Comparison of ENCODE assay signal across 8 mouse cellular contexts in the genomic region with DNA sequence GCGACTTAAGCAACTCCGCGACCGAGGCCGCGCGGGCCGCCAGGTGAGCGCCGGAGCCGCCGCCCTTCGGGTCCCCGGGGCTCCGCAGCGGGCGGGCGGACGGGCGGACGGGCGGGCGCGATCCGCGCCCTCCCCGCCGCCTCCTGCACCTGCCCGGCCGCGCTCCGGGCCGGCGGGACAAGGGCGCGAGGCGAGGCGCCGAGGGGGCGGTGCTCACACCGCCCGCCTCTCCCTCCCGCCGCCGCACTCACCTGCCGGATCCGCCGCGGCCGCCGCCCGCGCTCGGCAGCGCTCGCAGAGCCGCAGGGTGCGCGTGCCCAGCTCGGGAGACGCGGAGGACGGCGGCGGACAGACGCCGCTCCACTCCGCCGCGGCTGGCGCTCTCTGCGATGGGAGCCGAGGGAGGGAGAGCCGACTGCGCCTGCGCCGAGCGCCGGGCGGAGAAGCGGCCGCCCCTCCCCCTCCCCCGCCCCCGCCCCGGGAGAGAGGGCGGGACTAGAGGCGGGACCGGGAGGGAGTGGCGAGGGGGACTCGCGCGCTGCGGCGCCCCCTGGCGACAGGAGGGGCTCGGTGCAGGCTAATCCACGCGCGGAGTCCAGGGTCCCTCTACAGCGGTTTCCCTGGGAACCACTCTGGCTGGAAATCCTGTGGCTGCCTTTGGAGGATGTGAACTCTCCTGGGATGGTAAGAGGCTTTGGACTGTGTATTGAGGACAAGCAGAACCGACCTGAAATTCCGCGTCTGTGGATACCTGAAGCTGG. TPM values are rescaled to one million over a fixed set of nuclear protein-coding genes. Genes with fewer than 3 reads are reported as not detected.
DNase-seq lines count a peak whose midpoint lies in the region; ATAC-seq and TF ChIP-seq lines count a peak whose summit lies in the region.

A gene (minus strand): TSS at position 761 of the 761 bp plus-strand sequence.

- H3K27me3 ChIP-seq in embryonic facial prominence, embryonic 15.5 days, result no peaks in the 10 kb centered on the region
- no peaks in the 10 kb centered on the region for H3K27me3 ChIP-seq in kidney, embryonic 14.5 days (ENCODE audit: control insufficient read depth, insufficient read depth, low read length)
- H3K27me3 ChIP-seq in limb, embryonic 15.5 days, result no peaks in the 10 kb centered on the region

- H3K4me1 ChIP-seq in bone marrow, adult 2 months (ENCODE audit: control insufficient read depth, insufficient read depth, low read length), result no peaks in the 10 kb centered on the region; the same call in none of the 2 replicates
- peaks cover 21% of the 10 kb centered on the region for H3K4me1 ChIP-seq in embryonic facial prominence, embryonic 15.5 days
- H3K4me1 ChIP-seq in kidney, embryonic 14.5 days (ENCODE audit: control insufficient read depth, insufficient read depth, low read length), result 0 out of 2 replicates have a peak, but pooled peaks cover 6% of the 10 kb centered on the region
- H3K4me1 ChIP-seq in limb, embryonic 15.5 days, result peaks cover 16% of the 10 kb centered on the region; the same call in 1 of the 2 replicates

- peak; percentile 86 for TF ChIP-seq CTCF in bone marrow, adult 2 months (IDR thresholded peaks at IDR 0.05; ENCODE audit: control insufficient read depth, insufficient read depth, low read length)

- H3K9me3 ChIP-seq in embryonic facial prominence, embryonic 15.5 days (replicated peaks), result no peaks in the 10 kb centered on the region
- H3K9me3 ChIP-seq in kidney, embryonic 14.5 days (ENCODE audit: control insufficient read depth, low read length), result 0 out of 2 replicates have a peak, but pooled peaks cover 3% of the 10 kb centered on the region
- H3K9me3 ChIP-seq in limb, embryonic 15.5 days, result no peaks in the 10 kb centered on the region

- peak within 1 kb of the TSS; percentile 98 for H3K27ac ChIP-seq in bone marrow, adult 2 months (ENCODE audit: control insufficient read depth, insufficient read depth, low read depth, low read length, poor library complexity)
- peak within 1 kb of the TSS; percentile 88 for H3K27ac ChIP-seq in embryonic facial prominence, embryonic 15.5 days (replicated peaks)
- peak within 1 kb of the TSS; percentile 88 for H3K27ac ChIP-seq in kidney, embryonic 14.5 days (ENCODE audit: low read depth, low read length)
- H3K27ac ChIP-seq in limb, embryonic 15.5 days, result peak within 1 kb of the TSS; percentile 76

- peak; percentile 79 for DNase-seq in 3T3-L1 (ENCODE audit: low read depth, low spot score)
- peak; percentile 90 to 91 for DNase-seq in heart, adult 9 months (ENCODE audit: low spot score in 2 of 2)
- peak; percentile 68 to 82 for DNase-seq in monocyte, adult 2 months (ENCODE audit: low read depth in 1 of 2, low spot score in 2 of 2)
- DNase-seq in spleen, postnatal 36 days (ENCODE audit: low spot score in 2 of 2), result peak; percentile 85

- peak within 1 kb of the TSS; percentile 76 for H3K4me2 ChIP-seq in embryonic facial prominence, embryonic 15.5 days (replicated peaks)
- peak within 1 kb of the TSS; percentile 60 for H3K4me2 ChIP-seq in kidney, embryonic 14.5 days (replicated peaks; ENCODE audit: low read depth, low read length)
- H3K4me2 ChIP-seq in limb, embryonic 15.5 days, result peak within 1 kb of the TSS; percentile 86

- H3K9ac ChIP-seq in embryonic facial prominence, embryonic 15.5 days, result peak within 1 kb of the TSS; percentile 70
- H3K9ac ChIP-seq in kidney, embryonic 14.5 days (ENCODE audit: low read depth, low read length), result peak within 1 kb of the TSS; percentile 90
- peak within 1 kb of the TSS; percentile 63 for H3K9ac ChIP-seq in limb, embryonic 15.5 days

- peak; percentile 89 for ATAC-seq in embryonic facial prominence, embryonic 15.5 days (ENCODE audit: insufficient number of reproducible peaks, low FRiP score, low TSS enrichment, low read depth)
- ATAC-seq in kidney, embryonic 14.5 days (ENCODE audit: low FRiP score, low TSS enrichment), result peak; percentile 92
- peak; percentile 83 for ATAC-seq in limb, embryonic 15.5 days (ENCODE audit: insufficient number of reproducible peaks, low FRiP score, low TSS enrichment, low read depth)

- WGBS in bone marrow, adult 2 months, result 1% methylated on average over 95 of the region's 103 CpGs
- under 1% methylated on average over 76 of the region's 103 CpGs for WGBS in embryonic facial prominence, embryonic 15.5 days
- WGBS in kidney, embryonic 14.5 days, result under 1% methylated on average over 33 of the region's 103 CpGs
- under 1% methylated on average over 43 of the region's 103 CpGs for WGBS in limb, embryonic 15.5 days

- peak; percentile 66; the same call in 1 of the 2 replicates for TF ChIP-seq POLR2A in bone marrow, adult 2 months (IDR thresholded peaks at IDR 0.05; ENCODE audit: borderline replicate concordance, control insufficient read depth, low read depth, low read length)

- peak within 1 kb of the TSS; percentile 92 for H3K4me3 ChIP-seq in bone marrow, adult 2 months (replicated peaks; ENCODE audit: control insufficient read depth, low read depth, low read length)
- peak within 1 kb of the TSS; percentile 80 for H3K4me3 ChIP-seq in embryonic facial prominence, embryonic 15.5 days (replicated peaks)
- peak within 1 kb of the TSS; percentile 90 for H3K4me3 ChIP-seq in kidney, embryonic 14.5 days (ENCODE audit: low read length)
- peak within 1 kb of the TSS; percentile 80 for H3K4me3 ChIP-seq in limb, embryonic 15.5 days

- H3K36me3 ChIP-seq in embryonic facial prominence, embryonic 15.5 days, result no peaks in the 10 kb centered on the region
- no peaks in the 10 kb centered on the region for H3K36me3 ChIP-seq in kidney, embryonic 14.5 days (ENCODE audit: control insufficient read depth, insufficient read depth, low read length)
- no peaks in the 10 kb centered on the region for H3K36me3 ChIP-seq in limb, embryonic 15.5 days

RNA-seq across cellular contexts. Expression of the gene that starts here (rescaled TPM):
- 8.9 and 10.7 TPM in 2 replicates for polyA plus RNA-seq in bone marrow, adult 2 months (2011; ENCODE audit: insufficient read depth, insufficient read length, low replicate concordance, missing spikeins)
- polyA plus RNA-seq in embryonic facial prominence, embryonic 15.5 days (2015; fragmentation: Nextera tagmentation; extraction: Ambion mirVana), result 33.1 and 36.0 TPM in 2 replicates
- 71.4 and 102 TPM in 2 replicates for polyA plus RNA-seq in kidney, embryonic 14.5 days (2014; fragmentation: Nextera tagmentation; extraction: Ambion mirVana)
- polyA plus RNA-seq in limb, embryonic 15.5 days (2015; fragmentation: Nextera tagmentation; extraction: Ambion mirVana), result 25.0 and 29.2 TPM in 2 replicates

Comparison
In these comparisons a context has a peak if more than half of its experiments do, and no peak if none do; other contexts are left out.
1. Peak in every context shown above with its lines: DNase-seq, ATAC-seq, H3K4me3 ChIP-seq and H3K27ac ChIP-seq.